24 mouse cellular contexts compared by ENCODE assay signal in the genomic region with DNA sequence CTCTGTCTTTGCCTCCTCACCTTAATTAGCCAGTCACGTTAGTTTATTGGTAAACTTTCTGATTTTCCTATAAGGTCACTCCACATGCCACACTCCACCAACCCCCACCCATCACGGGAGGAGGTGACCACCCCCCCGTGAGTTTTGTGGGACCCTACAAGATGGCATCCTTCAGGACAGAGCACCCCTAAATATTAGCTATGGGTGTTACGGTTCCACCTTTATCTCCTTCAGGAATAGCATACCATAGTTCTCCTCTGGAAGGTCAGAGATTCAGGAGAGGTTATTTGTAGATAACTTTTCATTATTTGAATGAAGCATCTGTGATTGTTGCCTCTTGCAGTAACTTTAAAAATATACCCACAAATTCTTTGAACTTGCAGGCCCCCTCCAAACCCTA. TPM values are rescaled to one million over a fixed set of nuclear protein-coding genes. Genes with fewer than 3 reads are reported as not detected.
"Had no signal": no experiment of that assay in that cellular context is flagged by ENCODE, and none has a peak within 500 bp of the region (broad histone marks: within the 10 kb centered on the region; RNA-seq: fewer than 3 reads in every experiment).

No protein-coding gene starts in this region.

- H3K36me3 ChIP-seq: liver, embryonic 13.5 days; stomach, embryonic 15.5 days had no signal

- ATAC-seq: intestine, postnatal 0 days had no signal

- H3K27me3 ChIP-seq: stomach, embryonic 15.5 days had no signal

- H3K4me2 ChIP-seq: liver, embryonic 13.5 days; stomach, embryonic 15.5 days had no signal

- H3K4me1 ChIP-seq: liver, embryonic 13.5 days; stomach, embryonic 15.5 days had no signal

- H3K4me3 ChIP-seq: layer of hippocampus, adult 2 months; liver, embryonic 13.5 days; stomach, embryonic 15.5 days had no signal

- H3K27ac ChIP-seq: kidney, postnatal 0 days; layer of hippocampus, adult 2 months; liver, embryonic 13.5 days; macrophage; stomach, embryonic 15.5 days had no signal

- DNase-seq: kidney, adult 2 months; kidney, postnatal 25 days; layer of hippocampus, adult 9-11 months; liver, embryonic 13.5 days; lung, adult 2 months; lung, postnatal 14 days; right cerebral cortex, postnatal 25 days; spleen, adult 18-20 months; thymus, postnatal 25 days had no signal

- H3K9ac ChIP-seq: liver, embryonic 13.5 days; stomach, embryonic 15.5 days had no signal

- H3K9me3 ChIP-seq: liver, embryonic 13.5 days; stomach, embryonic 15.5 days had no signal

RNA-seq across cellular contexts. Expression of gene Lhx4, which starts 7.2 kb away (rescaled TPM):
- total RNA-seq: layer of hippocampus, adult 2 months; left cerebral cortex, adult 18-20 months; left cerebral cortex, postnatal 36 days; liver, adult 2 months; megakaryocyte, adult 5-6 weeks; neutrophil, adult 5-6 weeks had no signal
- polyA plus RNA-seq: kidney, adult 2 months; kidney, postnatal 0 days; large intestine, adult 2 months; limb, embryonic 11.5 days; limb, embryonic 14.5 days; liver, adult 2 months; liver, embryonic 13.5 days; liver, embryonic 16.5 days; lung, adult 2 months; lung, embryonic 16.5 days; macrophage had no signal
